Mouse (Mus musculus) lung, postnatal 0 days (tissue): ENCODE results near the gene Naxd. TPM values are rescaled to one million over a fixed set of nuclear protein-coding genes. Genes with fewer than 3 reads are reported as not detected.

Experiments used
- ATAC-seq: fragments of 200-750 bp; cut with Nextera tagmentation; 2 replicates; pipeline ENCODE4 v1.8.0; 2017; ENCODE audit warnings: moderate library complexity
- DNase-seq: peaks from one replicate; pipeline ENCODE4 v3.0.0-alpha.2; 2016; ENCODE audit warnings: low spot score
- H3K27ac ChIP-seq: fragments of 300-500 bp; sonication (generic); 2 replicates; pipeline ENCODE4 v1.5.1; 2014; ENCODE audit warnings: antibody characterized with exemption, mild to moderate bottlenecking, low read length, mixed read lengths
- H3K27me3 ChIP-seq: fragments of 300-500 bp; sonication (generic); replicated peaks from 2 replicates; pipeline ENCODE4 v1.6.1; 2014; ENCODE audit warnings: low read length, mixed read lengths; ENCODE audit not compliant: insufficient read depth
- H3K36me3 ChIP-seq: fragments of 300-500 bp; sonication (generic); 2 replicates; pipeline ENCODE4 v1.6.1; 2014; ENCODE audit warnings: low read length, mixed read lengths; ENCODE audit not compliant: insufficient read depth
- H3K4me1 ChIP-seq: fragments of 300-500 bp; sonication (generic); 2 replicates; pipeline ENCODE4 v1.6.1; 2014; ENCODE audit warnings: antibody characterized with exemption, low read depth, low read length, mixed read lengths; ENCODE audit not compliant: insufficient read depth
- H3K4me2 ChIP-seq: fragments of 300-500 bp; sonication (generic); replicated peaks from 2 replicates; pipeline ENCODE4 v1.6.1; 2014; ENCODE audit warnings: low read depth, mild to moderate bottlenecking, low read length, moderate library complexity, mixed read lengths
- H3K4me3 ChIP-seq: fragments of 300-500 bp; sonication (generic); 2 replicates; pipeline ENCODE4 v1.5.1; 2014; ENCODE audit warnings: low read depth, low read length
- H3K9ac ChIP-seq: fragments of 300-500 bp; sonication (generic); replicated peaks from 2 replicates; pipeline ENCODE4 v1.6.1; 2014; ENCODE audit warnings: low read depth, mild to moderate bottlenecking
- H3K9me3 ChIP-seq: fragments of 300-500 bp; sonication (generic); 2 replicates; pipeline ENCODE4 v1.6.1; 2016; ENCODE audit warnings: low read length, mixed read lengths
- CTCF ChIP-seq: IDR thresholded peaks from 2 replicates; pipeline ENCODE4 v1.5.1; 2016; ENCODE audit warnings: antibody characterized with exemption, mild to moderate bottlenecking
- EP300 ChIP-seq: IDR thresholded peaks from 2 replicates; pipeline ENCODE4 v1.6.1; 2016; ENCODE audit warnings: antibody characterized with exemption, mild to moderate bottlenecking, control low read depth
- WGBS: fragments of 180-500 bp; shearing (Covaris S2); extraction: QIAGEN DNeasy Blood & Tissue Kit; methylation state at CpG from one replicate; pipeline ENCODE4 v1.1.7; 2014; 5-methylcytosine and 5-hydroxymethylcytosine counted together
- polyA plus RNA-seq: library from polyadenylated mRNA; unstranded; fragments of >200 nt; fragmentation: Nextera tagmentation; extraction: Ambion mirVana; gene quantifications from 2 replicates; pipeline ENCODE4 v1.2.1, GENCODE M21; 2015

Naxd gene
- polyA plus RNA-seq, 1 experiment from 2014 or later: 223 TPM

GRCm38 (mm10) chr8:11476338-11477177 lies 20.7 kb upstream of the Naxd start:
- H3K9me3 ChIP-seq: no peaks in the 10 kb centered on the region
- H3K9ac ChIP-seq: peak overlapping the region; percentile 36; the same call in 1 of the 2 replicates
- ATAC-seq: peak; percentile 79
- H3K27ac ChIP-seq: peak overlapping the region; percentile 94
- WGBS: 10% methylated on average over 24 of the region's 24 CpGs
- TF ChIP-seq CTCF (no peak), EP300 (peak; percentile 89)
- H3K36me3 ChIP-seq: no peaks in the 10 kb centered on the region
- peak overlapping the region; percentile 65 for H3K4me3 ChIP-seq
- H3K27me3 ChIP-seq: no peaks in the 10 kb centered on the region
- peak overlapping the region; percentile 99 for H3K4me2 ChIP-seq
- peak; percentile 97 for DNase-seq
- H3K4me1 ChIP-seq: peaks cover 26% of the 10 kb centered on the region

DNA sequence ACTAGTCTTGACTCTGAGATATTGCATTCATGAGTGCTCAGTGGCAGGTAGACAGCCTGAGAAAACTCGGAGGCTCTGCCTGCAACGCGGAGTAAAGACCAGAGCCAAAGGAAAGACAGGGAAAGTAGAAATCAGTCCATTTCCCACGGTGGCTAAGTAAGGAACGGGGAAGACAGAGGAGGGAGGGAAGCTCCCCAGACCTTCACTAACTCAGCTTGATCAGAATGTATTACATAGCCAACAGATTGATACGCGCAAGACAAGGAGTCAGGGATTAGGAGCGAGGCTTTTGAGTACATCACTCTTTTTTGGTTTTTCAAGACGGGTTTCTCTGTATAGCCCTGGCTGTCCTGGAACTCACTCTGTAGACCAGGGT lies 20.1 kb upstream of the Naxd start:
- Histone ChIP-seq H3K4me3 (peak overlapping the region; percentile 65), H3K9ac (peak overlapping the region; percentile 36; the same call in 1 of the 2 replicates), H3K9me3 (no peaks in the 10 kb centered on the region), H3K4me1 (peaks cover 26% of the 10 kb centered on the region), H3K27ac (peak overlapping the region; percentile 94), H3K36me3 (no peaks in the 10 kb centered on the region), H3K27me3 (no peaks in the 10 kb centered on the region), H3K4me2 (peak overlapping the region; percentile 99)
- ATAC-seq (no peak), DNase-seq (no peak)
- TF ChIP-seq EP300: no peak
- no peak for TF ChIP-seq CTCF
- 4% methylated on average over 9 of the region's 9 CpGs for WGBS

DNA sequence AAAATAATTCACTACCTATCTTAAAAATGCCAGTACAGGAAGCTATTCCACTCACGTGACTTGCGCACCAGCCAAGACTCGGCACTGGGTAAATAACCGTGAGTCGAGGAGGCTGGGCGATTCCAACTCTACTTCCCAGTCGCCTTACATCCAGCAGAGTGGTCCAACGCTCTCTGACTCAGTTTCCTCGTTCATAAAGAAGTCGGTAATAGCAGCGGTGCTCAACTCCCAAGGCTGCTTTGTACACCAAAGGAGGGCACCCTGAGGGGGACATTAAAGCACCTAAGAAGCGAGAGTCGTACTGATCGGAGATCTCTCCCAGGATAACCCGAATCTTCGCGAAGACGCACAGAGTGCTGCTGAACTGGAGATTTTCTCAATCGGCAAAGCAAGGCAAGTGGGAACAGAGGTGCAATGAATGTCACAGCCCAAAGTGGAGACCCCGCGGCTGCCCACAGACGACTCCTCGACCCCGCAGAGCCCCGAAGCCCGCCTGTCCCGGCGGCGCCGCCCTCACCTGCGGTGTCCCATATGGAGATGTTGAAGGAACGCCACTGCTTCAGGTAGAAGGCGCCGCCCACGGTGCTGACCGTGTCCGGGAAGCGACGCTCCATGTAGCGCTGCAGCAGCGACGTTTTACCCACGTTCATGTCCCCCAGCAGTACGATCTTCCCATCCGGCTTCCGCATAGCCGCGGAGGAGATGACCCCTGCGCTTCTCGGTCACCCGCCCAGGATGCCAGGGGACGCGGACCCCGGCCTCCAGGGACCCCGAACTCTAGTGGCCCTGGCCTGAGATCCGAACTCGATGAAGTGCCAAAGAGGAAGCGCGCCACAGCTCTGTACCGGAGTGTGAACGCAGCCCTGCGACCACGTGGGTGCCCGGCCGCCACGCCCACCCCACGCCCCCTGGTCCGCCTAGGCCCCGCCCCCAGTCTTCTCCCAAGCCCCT lies 19.2 kb upstream of the Naxd start, which contains the start of gene Rab20:
Gene Rab20, minus strand, starts transcription at position 900 of the 951 bp plus-strand sequence.
- Histone ChIP-seq H3K36me3 (no peaks in the 10 kb centered on the region), H3K4me3 (peak within 1 kb of the TSS; percentile 65), H3K27ac (peak within 1 kb of the TSS; percentile 94), H3K27me3 (no peaks in the 10 kb centered on the region), H3K9ac (peak within 1 kb of the TSS; percentile 44), H3K4me1 (peaks cover 22% of the 10 kb centered on the region), H3K4me2 (peak within 1 kb of the TSS; percentile 99), H3K9me3 (no peaks in the 10 kb centered on the region)
- peak; percentile 56 for ATAC-seq
- TF ChIP-seq EP300 (no peak), CTCF (no peak)
- DNase-seq: peak; percentile 86
- under 1% methylated on average over 67 of the region's 69 CpGs for WGBS

GRCm38 (mm10) chr8:11478807-11479527 lies 18.3 kb upstream of the Naxd start:
- no peaks in the 10 kb centered on the region for H3K27me3 ChIP-seq
- H3K4me1 ChIP-seq: peaks cover 18% of the 10 kb centered on the region

GRCm38 (mm10) chr8:11479591-11479990 lies 17.7 kb upstream of the Naxd start:
- no peaks in the 10 kb centered on the region for H3K27me3 ChIP-seq
- 17% methylated on average over 14 of the region's 14 CpGs for WGBS

More at GRCm38 (mm10) chr8:11478807-11479527, 18.3 kb upstream of the Naxd start:
- Histone ChIP-seq H3K9me3 (no peaks in the 10 kb centered on the region), H3K36me3 (no peaks in the 10 kb centered on the region), H3K27ac (peak overlapping the region; percentile 94), H3K4me3 (peak overlapping the region; percentile 65), H3K4me2 (peak overlapping the region; percentile 99), H3K9ac (no peak overlapping the region)
- no peak for TF ChIP-seq CTCF
- no peak for TF ChIP-seq EP300
- WGBS: 5% methylated on average over 23 of the region's 23 CpGs
- peak; percentile 32 for DNase-seq
- ATAC-seq: no peak

More at GRCm38 (mm10) chr8:11479591-11479990, 17.7 kb upstream of the Naxd start:
- H3K4me3 ChIP-seq: 0 out of 2 replicates have a peak overlapping the region, but pooled peaks have one; percentile 65
- H3K9me3 ChIP-seq: no peaks in the 10 kb centered on the region
- DNase-seq: no peak
- no peaks in the 10 kb centered on the region for H3K36me3 ChIP-seq
- H3K27ac ChIP-seq: 0 out of 2 replicates have a peak overlapping the region, but pooled peaks have one; percentile 94
- no peak overlapping the region for H3K9ac ChIP-seq
- peak overlapping the region; percentile 99 for H3K4me2 ChIP-seq
- H3K4me1 ChIP-seq: peaks cover 18% of the 10 kb centered on the region
- TF ChIP-seq CTCF (no peak), EP300 (no peak)
- no peak for ATAC-seq
